Mouse (Mus musculus) spleen, postnatal 10 days (tissue): ENCODE results near the gene Phf23.

Experiments
- DNase-seq, 2 experiments: peaks; one replicate each; pipeline ENCODE4 v3.0.0; 2021 to 2022; ENCODE audit warnings: low spot score in 2 of 2

Gene Phf23

DNA sequence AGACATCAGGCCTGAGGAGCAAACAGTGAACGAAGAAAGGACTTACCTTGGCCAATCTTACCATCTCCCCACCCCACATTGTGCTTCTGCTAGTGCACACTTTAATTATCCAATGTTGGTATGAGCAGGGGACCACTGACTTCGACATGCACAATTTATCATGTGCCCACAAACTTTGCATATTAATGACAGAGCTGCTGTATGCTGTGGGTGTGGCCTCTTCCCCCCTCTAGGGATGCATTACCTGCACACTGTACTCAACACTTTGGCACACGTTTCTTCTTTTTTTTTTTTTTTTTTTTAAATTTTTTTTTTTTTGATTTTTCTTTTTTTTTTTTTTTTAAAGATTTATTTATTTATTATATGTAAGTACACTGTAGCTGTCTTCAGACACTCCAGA, 24.8 kb upstream of the Phf23 start:
- no peak for DNase-seq

GRCm38 (mm10) chr11:69974907-69975306, 20.7 kb upstream of the Phf23 start:
- DNase-seq = no peak

GRCm38 (mm10) chr11:69976271-69976670, 19.3 kb upstream of the Phf23 start:
- DNase-seq = no peak

DNA sequence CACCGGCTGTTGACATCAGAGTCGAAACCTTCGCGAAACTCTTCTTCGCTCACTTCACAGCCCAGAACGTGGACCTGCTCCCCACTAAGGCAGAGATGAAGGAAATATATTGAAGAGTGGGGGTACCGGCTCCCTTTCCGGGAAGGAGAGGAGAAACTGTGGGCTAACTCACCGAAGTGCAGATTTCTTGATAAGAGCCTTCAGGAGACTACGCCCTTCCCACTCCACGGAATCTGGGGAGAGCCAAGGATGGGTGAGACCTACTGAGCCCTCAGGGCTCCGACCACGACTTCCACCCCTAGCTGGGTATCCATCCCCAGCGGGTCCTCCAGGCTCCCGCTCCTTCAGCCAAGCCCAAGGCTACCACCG, 15.8 kb upstream of the Phf23 start:
- no peak for DNase-seq

GRCm38 (mm10) chr11:69980196-69981140, 15.1 kb upstream of the Phf23 start:
- peak; percentile 95 to 96 for DNase-seq

GRCm38 (mm10) chr11:69981141-69981762, 14.3 kb upstream of the Phf23 start, which contains the start of gene Ctdnep1:
Gene Ctdnep1 (plus strand): TSS chr11:69981156.
- peak; percentile 53 to 55 for DNase-seq

DNA sequence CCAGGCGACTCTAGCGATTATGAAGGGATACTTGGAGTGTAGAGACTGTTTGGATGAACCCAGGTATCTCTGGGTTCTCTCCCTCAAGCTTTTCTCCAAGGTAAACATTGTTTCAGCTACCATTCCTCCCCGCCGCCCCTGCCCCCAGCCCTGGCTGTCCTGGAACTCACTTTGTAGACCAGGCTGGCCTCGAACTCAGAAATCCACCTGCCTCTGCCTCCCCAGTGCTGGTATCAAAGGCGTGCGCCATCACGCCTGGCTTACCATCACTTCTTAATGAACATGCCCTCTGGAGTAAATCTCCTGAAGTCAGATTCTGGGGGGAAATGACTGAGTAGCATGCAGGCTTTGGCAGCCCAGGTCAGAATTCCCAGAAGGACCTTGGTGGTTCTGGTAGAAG, 13.4 kb upstream of the Phf23 start, which contains the start of gene Elp5:
Elp5 (minus strand) TSS at position 293 of the 400 bp plus-strand sequence.
- DNase-seq = no peak

DNA sequence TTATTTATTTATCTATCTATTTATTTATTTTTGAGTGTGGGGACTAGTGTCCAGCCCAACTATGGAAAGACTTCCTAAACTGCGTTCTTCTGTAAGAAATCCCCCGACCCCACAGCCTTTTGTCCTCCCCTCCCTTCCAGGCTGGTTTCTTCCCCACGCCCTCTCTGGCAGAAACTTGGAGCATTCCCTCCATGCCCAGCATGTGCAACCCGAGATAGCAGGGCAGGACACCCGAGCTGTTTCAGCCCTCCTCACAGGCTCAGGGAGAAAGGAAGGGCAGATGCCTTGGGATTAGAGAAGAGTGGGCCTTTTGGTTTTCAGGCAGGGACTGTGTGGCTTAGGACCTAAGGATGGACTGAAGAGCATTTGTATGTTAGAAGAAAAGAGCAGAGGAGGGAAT, 12.7 kb upstream of the Phf23 start:
- peak in 1 of 2 experiments; percentile 46 for DNase-seq

- DNase-seq = no peak
These were observed 12.2 kb upstream of the Phf23 start for GRCm38 (mm10) chr11:69983377-69983776.

- no peak for DNase-seq
These were observed 11.1 kb upstream of the Phf23 start for GRCm38 (mm10) chr11:69984431-69984830.

- DNase-seq = no peak
These were observed 5.6 kb upstream of the Phf23 start for GRCm38 (mm10) chr11:69989949-69990348.

- peak; percentile 92 to 97 for DNase-seq
These were observed 4.5 kb upstream of the Phf23 start, which contains the start of gene Gabarap for GRCm38 (mm10) chr11:69990850-69991691. Gene Gabarap (plus strand): TSS chr11:69991143.

- DNase-seq = no peak
These were observed 3.9 kb upstream of the Phf23 start for GRCm38 (mm10) chr11:69991711-69992110.

DNA sequence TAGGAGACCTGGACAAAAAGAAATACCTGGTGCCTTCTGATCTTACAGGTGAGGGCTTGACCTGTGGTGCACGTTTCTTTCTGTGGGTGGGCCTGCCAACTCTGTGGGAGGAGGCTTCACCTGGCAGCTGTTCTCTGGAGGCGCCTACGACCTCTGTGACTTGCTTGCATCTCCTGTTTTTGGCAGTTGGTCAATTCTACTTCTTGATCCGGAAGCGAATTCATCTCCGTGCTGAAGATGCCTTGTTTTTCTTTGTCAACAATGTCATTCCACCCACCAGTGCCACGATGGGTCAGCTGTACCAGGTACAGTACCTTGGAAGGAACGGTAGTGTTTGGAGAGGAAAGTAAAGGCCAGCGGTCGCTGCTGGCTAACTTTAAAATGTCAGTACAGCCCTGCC, 3.2 kb upstream of the Phf23 start:
- DNase-seq = no peak

DNA sequence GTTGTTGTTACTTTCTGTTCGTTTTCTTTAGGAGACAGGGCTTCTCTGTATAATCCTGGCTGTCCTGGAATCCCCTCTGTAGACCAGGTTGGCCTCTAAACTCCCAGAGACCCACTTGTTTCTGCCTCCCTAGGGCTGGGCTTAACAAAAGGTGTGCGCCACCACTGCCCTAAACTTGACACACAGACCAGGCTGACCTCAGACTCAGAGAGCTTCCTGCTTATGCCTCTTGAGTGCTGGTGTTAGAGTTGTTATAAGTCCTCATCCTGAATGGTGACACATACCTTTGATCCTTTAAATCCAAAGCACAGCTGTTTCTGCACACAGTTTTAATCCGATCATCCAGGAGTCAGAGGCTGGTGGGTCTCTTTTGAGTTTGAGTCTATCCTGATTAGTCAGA, 2.6 kb upstream of the Phf23 start:
- DNase-seq = no peak

DNA sequence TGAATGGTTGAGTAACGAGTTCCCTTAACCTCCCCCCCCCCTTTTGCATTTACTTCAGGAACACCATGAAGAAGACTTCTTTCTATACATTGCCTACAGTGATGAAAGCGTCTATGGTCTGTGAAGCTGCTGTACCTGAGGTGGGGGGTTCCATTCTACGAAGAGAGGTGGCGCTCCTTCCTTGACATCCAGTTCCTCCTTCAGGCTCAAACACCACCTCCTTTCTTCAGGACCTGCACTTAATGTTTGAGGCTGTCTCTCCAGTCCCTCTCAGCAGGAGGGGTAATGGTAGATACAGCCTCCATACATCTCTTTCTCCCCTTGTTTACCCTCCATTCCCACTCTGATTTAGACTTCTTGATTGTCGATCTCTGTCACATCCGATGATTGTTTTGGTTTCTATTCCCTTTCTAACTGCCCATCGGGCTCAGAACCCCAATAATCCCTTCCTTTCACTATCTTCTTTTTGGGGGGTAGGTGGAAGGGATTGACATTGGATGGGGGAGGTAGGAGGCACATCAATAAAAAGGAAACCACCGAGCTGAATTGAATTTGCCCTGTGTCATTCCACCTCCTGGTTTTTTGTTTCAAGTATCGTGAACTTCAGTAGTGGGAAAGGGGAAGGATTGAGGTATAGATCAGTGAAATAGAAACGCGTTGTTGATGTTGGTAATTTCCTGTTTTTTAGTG, 1.0 kb upstream of the Phf23 start:
- no peak for DNase-seq

GRCm38 (mm10) chr11:69996161-69997061, 834 bp downstream of the Phf23 start:
- DNase-seq = peak; percentile 68 to 75

DNA sequence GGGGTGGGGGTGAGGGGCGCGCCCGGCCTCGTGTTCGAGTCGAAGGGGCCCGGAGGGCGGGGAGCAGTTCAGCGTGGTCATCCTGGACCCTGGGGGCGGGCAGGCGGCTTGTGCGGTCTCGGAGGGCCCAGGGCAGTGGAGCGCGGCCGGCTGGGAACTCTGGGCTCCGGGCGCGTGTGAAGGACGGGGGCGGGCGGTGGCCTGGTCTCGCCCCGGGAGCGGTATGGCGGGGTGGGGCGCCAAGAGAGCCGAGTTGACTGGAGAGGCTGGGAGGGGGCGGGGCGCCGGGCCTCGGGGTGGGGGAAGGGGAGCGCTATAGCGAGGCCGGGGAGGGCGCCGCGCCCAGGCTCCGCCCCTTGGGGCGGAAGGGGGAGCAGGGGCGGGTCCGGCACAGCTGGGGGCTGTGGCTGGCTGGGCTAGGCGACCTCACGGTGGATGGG, 1.5 kb downstream of the Phf23 start:
- DNase-seq = peak; percentile 84 to 94

GRCm38 (mm10) chr11:69998567-69999491, 3.3 kb downstream of the Phf23 start:
- DNase-seq = no peak
